Mouse (Mus musculus): ENCODE results near the gene Dap. TPM values are rescaled to one million over a fixed set of nuclear protein-coding genes. Genes with fewer than 3 reads are reported as not detected.

The Dap gene
- polyA plus RNA-seq, 1 experiment from 2014 or later, result 50.9 TPM

- H3K9me3 ChIP-seq (ENCODE audit: control insufficient read depth, low read length), result no peaks in the 10 kb centered on the region
- H3K27me3 ChIP-seq (ENCODE audit: control insufficient read depth, insufficient read depth, low read length), result no peaks in the 10 kb centered on the region
- no peaks in the 10 kb centered on the region for H3K4me1 ChIP-seq (replicated peaks; ENCODE audit: control insufficient read depth, insufficient read depth, low read length)
- H3K4me3 ChIP-seq (ENCODE audit: low read depth, low read length), result no peak overlapping the region
- ATAC-seq (ENCODE audit: low FRiP score), result peak; percentile 25; the same call in 1 of the 2 replicates
- no peak overlapping the region for H3K27ac ChIP-seq (ENCODE audit: low read depth, low read length)
- H3K36me3 ChIP-seq (ENCODE audit: control insufficient read depth, insufficient read depth, low read length), result no peaks in the 10 kb centered on the region
- DNase-seq (ENCODE audit: low spot score), result no peak
- 93% methylated on average over 8 of the region's 8 CpGs for WGBS
- no peak overlapping the region for H3K9ac ChIP-seq (ENCODE audit: low read depth, low read length)
- no peak overlapping the region for H3K4me2 ChIP-seq (replicated peaks; ENCODE audit: low read depth, low read length)
Observed at GRCm38 (mm10) chr15:31265404-31265803, 41.3 kb downstream of the Dap start.

GRCm38 (mm10) chr15:31265845-31266244 lies 41.7 kb downstream of the Dap start:
- H3K9me3 ChIP-seq (ENCODE audit: control insufficient read depth, low read length), result no peaks in the 10 kb centered on the region
- DNase-seq (ENCODE audit: low spot score) (no peak), ATAC-seq (ENCODE audit: low FRiP score) (no peak)
- no peaks in the 10 kb centered on the region for H3K36me3 ChIP-seq (ENCODE audit: control insufficient read depth, insufficient read depth, low read length)
- 87% methylated on average over 12 of the region's 12 CpGs for WGBS
- no peaks in the 10 kb centered on the region for H3K27me3 ChIP-seq (ENCODE audit: control insufficient read depth, insufficient read depth, low read length)
- H3K9ac ChIP-seq (ENCODE audit: low read depth, low read length), result no peak overlapping the region
- no peak overlapping the region for H3K4me2 ChIP-seq (replicated peaks; ENCODE audit: low read depth, low read length)
- no peak overlapping the region for H3K27ac ChIP-seq (ENCODE audit: low read depth, low read length)
- H3K4me3 ChIP-seq (ENCODE audit: low read depth, low read length), result no peak overlapping the region
- H3K4me1 ChIP-seq (replicated peaks; ENCODE audit: control insufficient read depth, insufficient read depth, low read length), result no peaks in the 10 kb centered on the region

- 87% methylated on average over 6 of the region's 6 CpGs for WGBS
Observed at GRCm38 (mm10) chr15:31268148-31268547, 44.0 kb downstream of the Dap start.

GRCm38 (mm10) chr15:31269558-31269957 lies 45.4 kb downstream of the Dap start:
- H3K4me3 ChIP-seq (ENCODE audit: low read depth, low read length), result no peak overlapping the region
- H3K4me1 ChIP-seq (replicated peaks; ENCODE audit: control insufficient read depth, insufficient read depth, low read length), result no peaks in the 10 kb centered on the region
- H3K9ac ChIP-seq (ENCODE audit: low read depth, low read length), result no peak overlapping the region
- H3K27ac ChIP-seq (ENCODE audit: low read depth, low read length), result no peak overlapping the region
- H3K4me2 ChIP-seq (replicated peaks; ENCODE audit: low read depth, low read length), result no peak overlapping the region
- no peak for DNase-seq (ENCODE audit: low spot score)
- H3K9me3 ChIP-seq (ENCODE audit: control insufficient read depth, low read length), result no peaks in the 10 kb centered on the region
- no peak for ATAC-seq (ENCODE audit: low FRiP score)
- no peaks in the 10 kb centered on the region for H3K27me3 ChIP-seq (ENCODE audit: control insufficient read depth, insufficient read depth, low read length)
- H3K36me3 ChIP-seq (ENCODE audit: control insufficient read depth, insufficient read depth, low read length), result no peaks in the 10 kb centered on the region
- 82% methylated on average over 4 of the region's 4 CpGs for WGBS

More at GRCm38 (mm10) chr15:31268148-31268547, 44.0 kb downstream of the Dap start:
- DNase-seq (ENCODE audit: low spot score) (no peak), ATAC-seq (ENCODE audit: low FRiP score) (no peak)
- Histone ChIP-seq H3K4me1 (replicated peaks; ENCODE audit: control insufficient read depth, insufficient read depth, low read length) (no peaks in the 10 kb centered on the region), H3K4me3 (ENCODE audit: low read depth, low read length) (no peak overlapping the region), H3K9ac (ENCODE audit: low read depth, low read length) (no peak overlapping the region), H3K4me2 (replicated peaks; ENCODE audit: low read depth, low read length) (no peak overlapping the region), H3K27me3 (ENCODE audit: control insufficient read depth, insufficient read depth, low read length) (no peaks in the 10 kb centered on the region), H3K27ac (ENCODE audit: low read depth, low read length) (no peak overlapping the region), H3K9me3 (ENCODE audit: control insufficient read depth, low read length) (no peaks in the 10 kb centered on the region), H3K36me3 (ENCODE audit: control insufficient read depth, insufficient read depth, low read length) (no peaks in the 10 kb centered on the region)

- no peaks in the 10 kb centered on the region for H3K36me3 ChIP-seq (ENCODE audit: control insufficient read depth, insufficient read depth, low read length)
- no peaks in the 10 kb centered on the region for H3K9me3 ChIP-seq (ENCODE audit: control insufficient read depth, low read length)
- no peak overlapping the region for H3K4me2 ChIP-seq (replicated peaks; ENCODE audit: low read depth, low read length)
- ATAC-seq (ENCODE audit: low FRiP score), result no peak
- H3K27ac ChIP-seq (ENCODE audit: low read depth, low read length), result no peak overlapping the region
- WGBS, result 80% methylated on average over 7 of the region's 7 CpGs
- H3K4me3 ChIP-seq (ENCODE audit: low read depth, low read length), result no peak overlapping the region
- no peaks in the 10 kb centered on the region for H3K4me1 ChIP-seq (replicated peaks; ENCODE audit: control insufficient read depth, insufficient read depth, low read length)
- H3K9ac ChIP-seq (ENCODE audit: low read depth, low read length), result no peak overlapping the region
- no peaks in the 10 kb centered on the region for H3K27me3 ChIP-seq (ENCODE audit: control insufficient read depth, insufficient read depth, low read length)
- DNase-seq (ENCODE audit: low spot score), result no peak
Observed at GRCm38 (mm10) chr15:31272695-31273094, 48.6 kb downstream of the Dap start.

GRCm38 (mm10) chr15:31273509-31273908 lies 49.4 kb downstream of the Dap start:
- DNase-seq (ENCODE audit: low spot score), result no peak
- Histone ChIP-seq H3K4me3 (ENCODE audit: low read depth, low read length) (no peak overlapping the region), H3K4me1 (replicated peaks; ENCODE audit: control insufficient read depth, insufficient read depth, low read length) (no peaks in the 10 kb centered on the region), H3K9me3 (ENCODE audit: control insufficient read depth, low read length) (no peaks in the 10 kb centered on the region), H3K36me3 (ENCODE audit: control insufficient read depth, insufficient read depth, low read length) (no peaks in the 10 kb centered on the region), H3K9ac (ENCODE audit: low read depth, low read length) (no peak overlapping the region), H3K4me2 (replicated peaks; ENCODE audit: low read depth, low read length) (no peak overlapping the region), H3K27ac (ENCODE audit: low read depth, low read length) (no peak overlapping the region), H3K27me3 (ENCODE audit: control insufficient read depth, insufficient read depth, low read length) (no peaks in the 10 kb centered on the region)
- no peak for ATAC-seq (ENCODE audit: low FRiP score)
- WGBS, result 84% methylated on average over 10 of the region's 10 CpGs

GRCm38 (mm10) chr15:31278090-31278489 lies 54.0 kb downstream of the Dap start:
- Histone ChIP-seq H3K4me2 (replicated peaks; ENCODE audit: low read depth, low read length) (no peak overlapping the region), H3K27ac (ENCODE audit: low read depth, low read length) (no peak overlapping the region), H3K4me3 (ENCODE audit: low read depth, low read length) (no peak overlapping the region), H3K4me1 (replicated peaks; ENCODE audit: control insufficient read depth, insufficient read depth, low read length) (no peaks in the 10 kb centered on the region), H3K9me3 (ENCODE audit: control insufficient read depth, low read length) (no peaks in the 10 kb centered on the region), H3K9ac (ENCODE audit: low read depth, low read length) (no peak overlapping the region), H3K27me3 (ENCODE audit: control insufficient read depth, insufficient read depth, low read length) (no peaks in the 10 kb centered on the region), H3K36me3 (ENCODE audit: control insufficient read depth, insufficient read depth, low read length) (no peaks in the 10 kb centered on the region)
- ATAC-seq (ENCODE audit: low FRiP score), result no peak
- WGBS, result 87% methylated on average over 4 of the region's 4 CpGs
- DNase-seq (ENCODE audit: low spot score), result no peak

GRCm38 (mm10) chr15:31279120-31279519 lies 55.0 kb downstream of the Dap start:
- no peak overlapping the region for H3K27ac ChIP-seq (ENCODE audit: low read depth, low read length)
- no peaks in the 10 kb centered on the region for H3K27me3 ChIP-seq (ENCODE audit: control insufficient read depth, insufficient read depth, low read length)
- 87% methylated on average over 2 of the region's 2 CpGs for WGBS
- H3K9me3 ChIP-seq (ENCODE audit: control insufficient read depth, low read length), result no peaks in the 10 kb centered on the region
- no peak overlapping the region for H3K4me2 ChIP-seq (replicated peaks; ENCODE audit: low read depth, low read length)
- ATAC-seq (ENCODE audit: low FRiP score) (no peak), DNase-seq (ENCODE audit: low spot score) (no peak)
- no peak overlapping the region for H3K9ac ChIP-seq (ENCODE audit: low read depth, low read length)
- no peak overlapping the region for H3K4me3 ChIP-seq (ENCODE audit: low read depth, low read length)
- H3K36me3 ChIP-seq (ENCODE audit: control insufficient read depth, insufficient read depth, low read length), result no peaks in the 10 kb centered on the region
- no peaks in the 10 kb centered on the region for H3K4me1 ChIP-seq (replicated peaks; ENCODE audit: control insufficient read depth, insufficient read depth, low read length)

- Histone ChIP-seq H3K36me3 (ENCODE audit: control insufficient read depth, insufficient read depth, low read length) (no peaks in the 10 kb centered on the region), H3K4me3 (ENCODE audit: low read depth, low read length) (no peak overlapping the region), H3K4me2 (replicated peaks; ENCODE audit: low read depth, low read length) (no peak overlapping the region), H3K9me3 (ENCODE audit: control insufficient read depth, low read length) (no peaks in the 10 kb centered on the region), H3K27me3 (ENCODE audit: control insufficient read depth, insufficient read depth, low read length) (no peaks in the 10 kb centered on the region), H3K9ac (ENCODE audit: low read depth, low read length) (no peak overlapping the region), H3K4me1 (replicated peaks; ENCODE audit: control insufficient read depth, insufficient read depth, low read length) (no peaks in the 10 kb centered on the region), H3K27ac (ENCODE audit: low read depth, low read length) (no peak overlapping the region)
- WGBS, result 76% methylated on average over 6 of the region's 6 CpGs
- no peak for DNase-seq (ENCODE audit: low spot score)
- no peak for ATAC-seq (ENCODE audit: low FRiP score)
Observed at GRCm38 (mm10) chr15:31279577-31280004, 55.5 kb downstream of the Dap start.

All from hindbrain, embryonic 11.5 days (tissue).